Mouse (Mus musculus): ENCODE data around the gene Senp3. TPM values are rescaled to one million over a fixed set of nuclear protein-coding genes. Genes with fewer than 3 reads are reported as not detected.
A peak's percentile ranks its signal among the peaks of the same experiment; 100 is the strongest.
"Not testable (repeated sequence)": the region's sequence is repeated elsewhere in the genome, so short reads cannot be mapped to it uniquely, and the experiment has no call there.

Gene Senp3
- total RNA-seq, 2 experiments from 2014 or later, result 108 to 140 TPM

DNA sequence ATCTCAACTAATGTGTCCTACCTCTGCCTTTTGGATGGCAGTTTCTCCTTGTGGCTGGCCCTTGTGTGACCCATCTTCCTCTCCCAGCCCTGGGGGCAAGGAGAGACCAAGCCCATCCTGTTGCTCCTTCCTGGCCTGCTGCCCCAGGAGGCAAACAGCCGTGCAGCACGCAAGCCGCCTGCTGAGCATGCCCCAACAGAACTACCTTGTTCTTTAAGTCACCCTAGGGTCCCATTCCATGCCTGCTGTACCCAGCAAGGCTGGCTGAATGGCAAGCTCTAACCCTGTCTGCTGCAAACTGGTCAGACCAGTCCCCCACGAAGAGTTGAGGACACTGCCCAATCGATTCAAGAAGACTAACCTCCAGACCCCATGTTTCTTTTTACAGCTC, 25.8 kb downstream of the Senp3 start:
- ATAC-seq (replicated peaks; ENCODE audit: poor library complexity), result no peak

DNA sequence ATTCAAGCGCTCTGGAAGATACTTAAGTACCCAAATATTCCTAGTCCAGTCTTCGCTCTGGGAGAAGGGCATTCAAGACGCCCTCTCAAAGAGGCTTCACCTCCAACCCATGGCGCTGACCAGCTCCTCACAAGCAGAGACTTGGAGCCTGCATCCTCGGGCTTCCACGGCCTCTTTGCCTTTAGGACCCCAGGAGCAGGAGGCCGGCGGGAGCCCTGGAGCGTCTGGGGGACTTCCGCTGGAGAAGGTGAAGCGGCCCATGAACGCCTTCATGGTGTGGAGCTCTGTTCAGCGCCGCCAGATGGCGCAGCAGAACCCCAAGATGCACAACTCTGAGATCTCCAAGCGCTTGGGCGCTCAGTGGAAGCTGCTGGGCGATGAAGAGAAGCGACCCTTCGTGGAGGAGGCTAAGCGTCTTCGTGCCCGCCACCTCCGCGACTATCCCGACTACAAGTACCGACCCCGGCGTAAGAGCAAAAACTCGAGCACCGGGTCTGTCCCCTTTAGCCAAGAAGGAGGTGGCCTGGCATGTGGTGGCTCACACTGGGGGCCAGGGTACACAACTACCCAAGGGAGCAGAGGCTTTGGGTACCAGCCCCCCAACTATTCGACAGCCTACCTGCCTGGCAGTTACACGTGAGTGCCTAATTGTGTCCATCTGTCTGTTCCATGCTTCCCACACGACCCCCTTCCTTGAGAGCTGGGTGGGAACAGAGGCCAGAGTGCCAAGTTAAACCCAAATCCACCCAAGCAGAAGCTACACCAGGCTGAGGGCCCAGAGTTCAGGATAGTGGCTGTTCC, 26.4 kb downstream of the Senp3 start, which contains the start of gene Sox15:
TSS of gene Sox15 (plus strand) at position 51 of the 801 bp plus-strand sequence.
- peak; percentile 63 for ATAC-seq (replicated peaks; ENCODE audit: poor library complexity)

DNA sequence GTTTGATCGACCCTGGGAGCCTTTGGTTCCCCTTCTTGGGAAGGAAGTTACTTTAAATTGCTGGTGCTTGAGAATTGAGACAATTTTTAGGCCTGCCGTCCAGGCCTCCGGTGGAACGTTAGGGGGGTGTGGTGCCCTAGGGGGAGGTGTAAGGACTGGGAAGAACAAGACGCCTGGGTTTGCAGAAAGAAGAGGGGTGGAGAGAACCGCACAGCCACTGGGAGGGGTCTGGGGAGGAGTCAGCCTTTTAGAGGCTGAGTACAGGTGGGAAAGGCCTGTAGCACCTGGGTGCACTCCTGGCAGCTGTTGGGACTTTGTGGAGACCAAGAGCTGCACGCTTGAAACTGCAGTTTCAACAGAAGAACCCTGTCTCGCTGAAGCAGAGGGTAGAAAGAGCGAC, 27.1 kb downstream of the Senp3 start:
- ATAC-seq (replicated peaks; ENCODE audit: poor library complexity), result no peak

DNA sequence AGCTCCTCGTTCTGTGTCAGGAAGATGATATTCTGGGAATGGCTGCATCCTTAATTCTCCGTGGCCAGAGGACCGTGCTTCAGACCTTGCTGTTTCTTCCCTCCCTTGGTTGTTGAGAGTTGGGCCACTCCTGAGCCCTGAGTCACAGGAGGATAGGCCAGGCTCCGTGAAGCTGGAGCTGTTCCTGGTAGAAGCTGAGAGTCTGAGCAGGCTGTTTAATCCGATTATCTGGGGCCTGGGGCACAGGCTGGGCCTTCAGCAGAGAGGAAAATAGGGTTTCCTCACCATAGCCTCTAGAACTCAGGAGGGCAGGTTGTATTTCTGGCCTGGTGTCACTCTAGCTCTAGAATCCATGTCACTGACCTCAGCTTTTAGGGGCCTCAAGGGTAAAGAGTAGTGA, 28.5 kb downstream of the Senp3 start:
- no peak for ATAC-seq (replicated peaks; ENCODE audit: poor library complexity)

DNA sequence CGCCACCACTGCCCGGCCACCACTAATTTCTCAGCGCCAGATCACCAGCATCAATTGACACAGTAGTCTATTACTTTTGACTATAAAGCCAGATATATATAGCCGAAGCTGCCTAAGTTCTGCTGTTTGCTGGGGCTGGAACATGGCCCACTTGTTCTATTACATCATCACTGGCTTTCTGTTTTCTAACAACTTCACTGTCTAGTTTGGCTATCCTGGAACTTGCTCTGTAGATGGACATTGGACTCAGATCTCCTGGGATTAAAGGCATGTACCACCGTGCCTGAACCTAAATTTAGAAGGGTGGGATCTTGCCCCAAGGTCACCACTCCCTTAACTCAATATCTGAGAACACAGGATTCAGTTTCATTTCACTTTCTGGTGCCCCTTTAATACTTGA, 36.0 kb downstream of the Senp3 start:
- no peak for ATAC-seq (replicated peaks; ENCODE audit: poor library complexity)

DNA sequence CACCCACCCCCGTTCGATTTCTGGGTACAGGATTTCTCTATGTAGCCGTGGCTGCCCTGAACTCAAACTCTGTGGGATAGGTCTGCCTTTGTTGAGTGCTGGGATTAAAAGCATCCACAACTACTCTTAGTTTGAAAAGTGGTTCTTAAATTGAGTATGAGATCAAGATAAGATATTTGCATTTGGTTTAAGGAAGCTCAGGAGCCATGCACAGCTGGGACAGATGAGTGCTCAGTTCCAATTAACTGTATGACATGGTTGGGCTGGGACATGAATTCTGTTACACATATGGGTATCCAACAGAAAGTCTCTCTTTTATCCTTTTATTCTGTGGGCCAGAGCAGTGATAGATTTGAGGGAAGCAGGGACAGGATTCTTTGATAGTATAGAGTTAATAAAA, 46.4 kb downstream of the Senp3 start:
- no peak for ATAC-seq (replicated peaks; ENCODE audit: poor library complexity)

DNA sequence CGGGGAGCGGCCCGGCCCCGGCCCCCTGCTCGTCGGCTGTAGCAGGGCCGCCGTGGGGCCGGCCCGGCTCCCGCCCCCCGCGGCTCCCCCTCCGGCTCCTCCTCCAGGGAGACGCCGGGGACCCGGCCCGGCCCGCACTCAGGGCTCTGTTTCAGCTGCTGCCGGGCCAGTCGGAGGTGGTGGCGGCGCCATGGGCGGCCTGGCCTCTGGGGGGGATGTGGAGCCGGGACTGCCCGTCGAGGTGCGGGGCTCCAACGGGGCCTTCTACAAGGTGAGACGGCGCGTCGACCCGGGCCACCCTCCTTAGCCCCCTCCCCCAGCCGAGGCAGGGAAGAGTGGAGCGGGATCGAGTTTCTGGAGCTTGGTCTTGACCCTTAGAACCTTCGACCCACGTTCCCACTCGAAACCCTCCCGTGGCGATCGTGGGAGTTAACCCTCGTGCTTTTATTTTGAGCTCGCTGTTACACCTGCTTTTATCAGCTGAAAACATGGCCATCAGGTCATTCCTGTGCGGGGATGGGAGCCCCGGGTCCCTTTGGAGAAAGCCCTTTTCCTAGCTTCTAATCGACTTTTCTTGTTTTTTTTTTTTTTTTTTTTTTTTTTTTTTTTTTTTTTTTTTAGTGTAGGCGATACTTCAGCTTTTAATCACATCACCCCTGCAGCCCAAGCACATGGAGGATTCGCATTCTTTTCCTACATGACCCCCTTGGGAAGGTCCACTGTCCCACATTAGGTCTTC, 48.6 kb downstream of the Senp3 start:
- ATAC-seq (replicated peaks; ENCODE audit: poor library complexity), result peak; percentile 5; the same call in 1 of the 2 replicates

DNA sequence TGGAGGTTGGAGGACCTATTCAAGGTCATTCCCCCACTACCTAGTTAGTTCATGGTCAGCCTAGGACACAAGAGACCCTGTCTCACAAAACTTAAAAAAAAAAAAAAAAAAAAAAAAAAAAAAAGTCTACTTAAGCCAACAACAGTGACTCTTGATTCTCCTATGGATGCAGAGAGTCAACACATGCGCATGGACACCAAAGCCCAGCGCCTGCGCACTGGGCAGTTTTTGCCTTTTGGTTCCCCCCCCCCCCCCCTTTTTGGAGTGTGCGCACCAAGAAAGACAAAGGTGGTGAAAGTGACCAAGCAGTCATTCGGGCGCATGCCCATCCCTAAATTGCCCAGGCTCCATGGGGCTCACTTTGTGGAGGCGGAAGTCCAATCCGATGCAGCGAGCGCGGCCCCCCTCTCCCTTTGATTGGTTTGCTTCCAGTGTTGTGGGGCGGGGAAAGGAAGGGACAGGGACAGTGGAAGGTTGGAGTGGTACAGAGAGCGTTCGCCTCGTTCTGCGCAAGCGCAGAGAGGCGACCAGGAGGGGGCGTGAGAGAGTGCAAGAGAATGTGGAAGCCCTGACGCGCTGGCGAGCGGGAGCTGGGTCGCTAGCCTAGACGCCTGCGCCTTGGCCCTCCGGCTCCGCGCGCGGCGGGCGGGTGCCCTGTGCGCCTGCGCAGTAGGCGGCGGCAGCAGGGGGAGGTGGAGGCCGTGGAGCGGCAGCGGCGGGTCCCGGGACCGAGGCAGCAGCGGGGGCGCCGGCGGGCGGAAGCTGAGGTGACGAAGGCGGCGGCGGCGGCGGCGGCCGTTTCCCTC, 49.4 kb downstream of the Senp3 start, which contains the start of gene Fxr2:
TSS of gene Fxr2 (plus strand) at position 707 of the 806 bp plus-strand sequence.
- peak; percentile 95 for ATAC-seq (replicated peaks; ENCODE audit: poor library complexity)

DNA sequence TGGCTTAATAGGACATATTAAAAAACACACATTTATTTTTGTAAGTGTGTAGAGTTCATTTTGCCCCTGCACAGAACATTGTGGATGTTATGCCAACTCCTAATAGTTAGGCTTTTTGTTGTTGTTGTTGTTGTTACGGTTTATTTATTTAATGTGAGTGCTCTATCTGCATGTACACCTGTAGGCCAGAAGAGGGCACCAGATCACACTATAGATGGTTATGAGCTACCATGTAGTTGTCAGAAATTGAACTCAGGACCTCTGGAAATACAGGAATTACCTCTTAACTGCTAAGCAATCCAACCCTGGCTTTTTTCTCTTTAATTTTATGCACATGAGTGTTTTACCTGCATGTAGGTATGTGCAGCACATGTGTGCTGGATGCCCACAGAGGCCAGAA, 52.1 kb downstream of the Senp3 start:
- ATAC-seq (replicated peaks; ENCODE audit: poor library complexity), result no peak

DNA sequence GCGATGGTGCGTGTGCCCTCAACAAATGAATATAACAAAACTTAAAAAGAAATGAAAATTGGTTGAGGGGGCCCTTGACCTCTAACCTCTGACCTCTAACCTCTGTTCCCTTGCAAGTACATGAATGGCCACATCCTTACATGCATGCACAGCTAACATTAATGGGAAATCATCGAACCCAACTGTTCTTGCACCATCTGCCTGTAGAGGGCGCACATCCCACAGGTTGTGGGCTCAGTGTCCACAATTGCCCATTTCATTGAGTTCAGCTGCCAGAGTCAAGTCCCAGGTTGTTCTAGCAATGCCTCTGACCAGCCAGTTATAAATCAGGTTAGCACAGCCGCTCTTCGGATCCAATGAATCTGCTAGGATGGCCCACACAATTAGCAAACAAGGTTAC, 53.6 kb downstream of the Senp3 start:
- peak; percentile 61 for ATAC-seq (replicated peaks; ENCODE audit: poor library complexity)

DNA sequence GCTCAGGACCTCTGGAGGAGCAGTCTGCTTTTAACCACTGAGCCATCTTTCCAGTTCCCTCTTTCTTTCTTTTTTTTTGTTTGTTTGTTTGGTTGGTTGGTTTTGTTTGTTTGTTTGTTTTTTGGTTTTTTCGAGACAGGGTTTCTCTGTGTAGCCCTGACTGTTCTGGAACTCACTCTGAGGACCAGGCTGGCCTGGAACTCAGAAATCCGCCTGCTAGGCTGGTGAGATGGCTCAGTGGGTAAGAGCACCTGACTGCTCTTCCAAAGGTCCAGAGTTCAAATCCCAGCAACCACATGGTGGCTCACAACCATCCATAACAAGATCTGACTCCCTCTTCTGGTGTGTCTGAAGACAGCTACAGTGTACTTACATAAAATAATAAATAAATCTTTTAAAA, 57.5 kb downstream of the Senp3 start:
- ATAC-seq (replicated peaks; ENCODE audit: poor library complexity), result not testable (repeated sequence)

Other genes starting within 250 kb of the Senp3 start
Only the 30 nearest of the 35 such genes appear.
- gene Dnah2, start 133.0 kb downstream of the Senp3 start, total RNA-seq (2015), result 0.07 TPM in 1 of 2 replicates, not detected in the other
- gene Dnah2, start 133.0 kb downstream of the Senp3 start, total RNA-seq (2017), result under 0.01 TPM in 1 of 2 replicates, not detected in the other
- gene Efnb3, start 121.9 kb downstream of the Senp3 start, total RNA-seq (2015), result 0.15 TPM in 1 of 2 replicates, not detected in the other
- 0.24 and 0.33 TPM in 2 replicates for gene Efnb3, start 121.9 kb downstream of the Senp3 start, total RNA-seq (2017)
- gene Wrap53, start 101.8 kb downstream of the Senp3 start, total RNA-seq (2015), result 16.2 and 18.3 TPM in 2 replicates
- 6.2 and 6.9 TPM in 2 replicates for gene Wrap53, start 101.8 kb downstream of the Senp3 start, total RNA-seq (2017)
- gene Trp53, start 101.7 kb downstream of the Senp3 start, total RNA-seq (2015), result 124 and 173 TPM in 2 replicates
- gene Trp53, start 101.7 kb downstream of the Senp3 start, total RNA-seq (2017), result 65.1 and 65.6 TPM in 2 replicates
- 19.6 and 44.5 TPM in 2 replicates for gene Atp1b2, start 76.1 kb downstream of the Senp3 start, total RNA-seq (2015)
- 2.0 and 4.0 TPM in 2 replicates for gene Atp1b2, start 76.1 kb downstream of the Senp3 start, total RNA-seq (2017)
- gene Shbg, start 64.2 kb downstream of the Senp3 start, total RNA-seq (2015), result not detected in 2 replicates
- not detected in 2 replicates for gene Shbg, start 64.2 kb downstream of the Senp3 start, total RNA-seq (2017)
- not detected in 2 replicates for gene Sat2, start 60.1 kb downstream of the Senp3 start, total RNA-seq (2015)
- gene Sat2, start 60.1 kb downstream of the Senp3 start, total RNA-seq (2017), result 0.37 and 1.5 TPM in 2 replicates
- gene Fxr2, start 49.1 kb downstream of the Senp3 start, total RNA-seq (2015), result 27.3 and 43.5 TPM in 2 replicates
- gene Fxr2, start 49.1 kb downstream of the Senp3 start, total RNA-seq (2017), result 35.5 and 41.5 TPM in 2 replicates
- gene Sox15, start 26.8 kb downstream of the Senp3 start, total RNA-seq (2015), result not detected in 2 replicates
- gene Sox15, start 26.8 kb downstream of the Senp3 start, total RNA-seq (2017), result 0.95 TPM in 1 of 2 replicates, not detected in the other
- 28.6 and 37.5 TPM in 2 replicates for gene Mpdu1, start 19.4 kb downstream of the Senp3 start, total RNA-seq (2015)
- gene Mpdu1, start 19.4 kb downstream of the Senp3 start, total RNA-seq (2017), result 55.0 and 55.5 TPM in 2 replicates
- gene Cd68, start 15.9 kb downstream of the Senp3 start, total RNA-seq (2015), result 33.1 and 39.3 TPM in 2 replicates
- gene Cd68, start 15.9 kb downstream of the Senp3 start, total RNA-seq (2017), result 15.5 and 25.0 TPM in 2 replicates
- 1,029 and 1,055 TPM in 2 replicates for gene Eif4a1, start 9.7 kb downstream of the Senp3 start, total RNA-seq (2015)
- 1,055 and 1,141 TPM in 2 replicates for gene Eif4a1, start 9.7 kb downstream of the Senp3 start, total RNA-seq (2017)
- gene Tnfsf13, start 3.7 kb upstream of the Senp3 start, total RNA-seq (2015), result 28.5 and 31.9 TPM in 2 replicates
- 49.4 and 53.7 TPM in 2 replicates for gene Tnfsf13, start 3.7 kb upstream of the Senp3 start, total RNA-seq (2017)
- gene Tnfsf12, start 13.8 kb upstream of the Senp3 start, total RNA-seq (2015), result 0.88 and 2.0 TPM in 2 replicates
- gene Tnfsf12, start 13.8 kb upstream of the Senp3 start, total RNA-seq (2017), result 0.75 and 1.0 TPM in 2 replicates
- 7.5 and 9.4 TPM in 2 replicates for gene Tnfsfm13, start 14.0 kb upstream of the Senp3 start, total RNA-seq (2015)
- 6.1 and 7.9 TPM in 2 replicates for gene Tnfsfm13, start 14.0 kb upstream of the Senp3 start, total RNA-seq (2017)
- gene Polr2a, start 76.6 kb upstream of the Senp3 start, total RNA-seq (2015), result 140 and 147 TPM in 2 replicates
- gene Polr2a, start 76.6 kb upstream of the Senp3 start, total RNA-seq (2017), result 21.0 and 34.4 TPM in 2 replicates
- not detected in 2 replicates for gene Slc35g3, start 79.9 kb upstream of the Senp3 start, total RNA-seq (2015)
- not detected in 2 replicates for gene Slc35g3, start 79.9 kb upstream of the Senp3 start, total RNA-seq (2017)
- 1.3 and 1.5 TPM in 2 replicates for gene Zbtb4, start 83.8 kb upstream of the Senp3 start, total RNA-seq (2015)
- gene Zbtb4, start 83.8 kb upstream of the Senp3 start, total RNA-seq (2017), result 0.51 and 0.54 TPM in 2 replicates
- gene Chrnb1, start 113.9 kb upstream of the Senp3 start, total RNA-seq (2015), result 0.24 and 1.6 TPM in 2 replicates
- gene Chrnb1, start 113.9 kb upstream of the Senp3 start, total RNA-seq (2017), result 0.04 and 0.44 TPM in 2 replicates
- gene Fgf11, start 119.8 kb upstream of the Senp3 start, total RNA-seq (2015), result 0.22 and 0.52 TPM in 2 replicates
- gene Fgf11, start 119.8 kb upstream of the Senp3 start, total RNA-seq (2017), result 0.21 and 0.41 TPM in 2 replicates
- gene Tmem102, start 123.5 kb upstream of the Senp3 start, total RNA-seq (2015), result not detected in 2 replicates
- gene Tmem102, start 123.5 kb upstream of the Senp3 start, total RNA-seq (2017), result not detected in 2 replicates
- not detected in 2 replicates for gene Gm39566, start 133.2 kb upstream of the Senp3 start, total RNA-seq (2015)
- gene Gm39566, start 133.2 kb upstream of the Senp3 start, total RNA-seq (2017), result not detected in 2 replicates
- gene Spem2, start 136.4 kb upstream of the Senp3 start, total RNA-seq (2015), result not detected in 2 replicates
- not detected in 2 replicates for gene Spem2, start 136.4 kb upstream of the Senp3 start, total RNA-seq (2017)
- not detected in 2 replicates for gene Spem1, start 140.1 kb upstream of the Senp3 start, total RNA-seq (2015)
- gene Spem1, start 140.1 kb upstream of the Senp3 start, total RNA-seq (2017), result 0.79 TPM in 1 of 2 replicates, not detected in the other
- 8.4 and 10.8 TPM in 2 replicates for gene Nlgn2, start 155.7 kb upstream of the Senp3 start, total RNA-seq (2015)
- 3.5 and 6.2 TPM in 2 replicates for gene Nlgn2, start 155.7 kb upstream of the Senp3 start, total RNA-seq (2017)
- 240 and 307 TPM in 2 replicates for gene Tmem256, start 156.4 kb upstream of the Senp3 start, total RNA-seq (2015)
- gene Tmem256, start 156.4 kb upstream of the Senp3 start, total RNA-seq (2017), result 174 and 238 TPM in 2 replicates
- gene Plscr3, start 164.3 kb upstream of the Senp3 start, total RNA-seq (2015), result 60.6 and 62.2 TPM in 2 replicates
- gene Plscr3, start 164.3 kb upstream of the Senp3 start, total RNA-seq (2017), result 29.1 and 32.9 TPM in 2 replicates
- gene Tnk1, start 176.6 kb upstream of the Senp3 start, total RNA-seq (2015), result 0.32 TPM in 1 of 2 replicates, not detected in the other
- gene Tnk1, start 176.6 kb upstream of the Senp3 start, total RNA-seq (2017), result 0.54 TPM in 1 of 2 replicates, not detected in the other
- not detected in 2 replicates for gene Tmem95, start 195.9 kb upstream of the Senp3 start, total RNA-seq (2015)
- gene Tmem95, start 195.9 kb upstream of the Senp3 start, total RNA-seq (2017), result not detected in 2 replicates
- 1.1 and 2.3 TPM in 2 replicates for gene Kctd11, start 199.3 kb upstream of the Senp3 start, total RNA-seq (2015)
- 0.88 and 1.9 TPM in 2 replicates for gene Kctd11, start 199.3 kb upstream of the Senp3 start, total RNA-seq (2017)